Mouse (Mus musculus): ENCODE results near the gene Tex48. TPM values are rescaled to one million over a fixed set of nuclear protein-coding genes. Genes with fewer than 3 reads are reported as not detected.

Gene Tex48
- polyA plus RNA-seq, 1 experiment from 2014 or later, result not detected

DNA sequence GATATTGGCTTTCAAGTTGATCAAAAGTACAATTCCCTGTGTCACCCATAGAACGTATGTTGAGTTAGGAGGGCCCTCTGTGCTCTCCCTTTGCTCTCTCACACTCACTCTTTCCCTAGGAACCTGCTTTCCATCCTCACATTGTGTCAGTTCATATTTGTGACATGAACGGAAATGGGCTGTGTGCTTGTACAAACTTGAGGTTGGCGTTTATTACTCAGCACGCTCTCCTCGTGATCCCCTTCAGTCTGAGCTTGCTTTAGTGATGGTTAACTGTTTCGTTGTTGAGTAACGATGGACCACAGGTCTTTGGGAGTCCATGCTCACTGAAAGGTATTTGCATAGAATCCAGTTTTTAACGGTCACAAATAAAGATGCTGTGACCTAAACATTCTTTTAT lies 4.9 kb upstream of the Tex48 start:
- no peaks in the 10 kb centered on the region for H3K4me1 ChIP-seq (replicated peaks; ENCODE audit: control insufficient read depth, insufficient read depth, low read length)
- TF ChIP-seq CTCF (IDR thresholded peaks at IDR 0.05; ENCODE audit: low read depth), result no peak
- ATAC-seq, result no peak
- H3K27ac ChIP-seq (ENCODE audit: low read depth, low read length), result no peak overlapping the region
- H3K27me3 ChIP-seq (replicated peaks; ENCODE audit: control insufficient read depth, insufficient read depth, low read length), result no peaks in the 10 kb centered on the region
- no peaks in the 10 kb centered on the region for H3K9me3 ChIP-seq (ENCODE audit: control insufficient read depth)
- no peak overlapping the region for H3K4me2 ChIP-seq (replicated peaks; ENCODE audit: low read depth)
- H3K9ac ChIP-seq (ENCODE audit: low read depth, low read length), result no peak overlapping the region
- H3K36me3 ChIP-seq (ENCODE audit: control insufficient read depth, insufficient read depth), result no peaks in the 10 kb centered on the region
- 82% methylated on average over 8 of the region's 8 CpGs for WGBS
- no peak overlapping the region for H3K4me3 ChIP-seq (ENCODE audit: low read depth, low read length)

GRCm38 (mm10) chr4:63625563-63626080 lies 3.4 kb upstream of the Tex48 start:
- Histone ChIP-seq H3K27ac (ENCODE audit: low read depth, low read length) (0 out of 2 replicates have a peak overlapping the region, but pooled peaks have one; percentile 60), H3K36me3 (ENCODE audit: control insufficient read depth, insufficient read depth) (no peaks in the 10 kb centered on the region), H3K9me3 (ENCODE audit: control insufficient read depth) (no peaks in the 10 kb centered on the region), H3K27me3 (replicated peaks; ENCODE audit: control insufficient read depth, insufficient read depth, low read length) (no peaks in the 10 kb centered on the region), H3K4me1 (replicated peaks; ENCODE audit: control insufficient read depth, insufficient read depth, low read length) (no peaks in the 10 kb centered on the region), H3K9ac (ENCODE audit: low read depth, low read length) (no peak overlapping the region), H3K4me3 (ENCODE audit: low read depth, low read length) (no peak overlapping the region), H3K4me2 (replicated peaks; ENCODE audit: low read depth) (no peak overlapping the region)
- no peak for TF ChIP-seq CTCF (IDR thresholded peaks at IDR 0.05; ENCODE audit: low read depth)
- ATAC-seq, result peak; percentile 98
- 20% methylated on average over 3 of the region's 3 CpGs for WGBS

- Histone ChIP-seq H3K27me3 (replicated peaks; ENCODE audit: control insufficient read depth, insufficient read depth, low read length) (no peaks in the 10 kb centered on the region), H3K4me3 (ENCODE audit: low read depth, low read length) (no peak overlapping the region), H3K4me1 (replicated peaks; ENCODE audit: control insufficient read depth, insufficient read depth, low read length) (no peaks in the 10 kb centered on the region), H3K9ac (ENCODE audit: low read depth, low read length) (no peak overlapping the region), H3K9me3 (ENCODE audit: control insufficient read depth) (no peaks in the 10 kb centered on the region), H3K27ac (ENCODE audit: low read depth, low read length) (no peak overlapping the region), H3K4me2 (replicated peaks; ENCODE audit: low read depth) (no peak overlapping the region), H3K36me3 (ENCODE audit: control insufficient read depth, insufficient read depth) (no peaks in the 10 kb centered on the region)
- peak; percentile 55 for TF ChIP-seq CTCF (IDR thresholded peaks at IDR 0.05; ENCODE audit: low read depth)
- ATAC-seq, result no peak
- 66% methylated on average over 2 of the region's 2 CpGs for WGBS
These were observed 367 bp downstream of the Tex48 start for GRCm38 (mm10) chr4:63621861-63622260.

DNA sequence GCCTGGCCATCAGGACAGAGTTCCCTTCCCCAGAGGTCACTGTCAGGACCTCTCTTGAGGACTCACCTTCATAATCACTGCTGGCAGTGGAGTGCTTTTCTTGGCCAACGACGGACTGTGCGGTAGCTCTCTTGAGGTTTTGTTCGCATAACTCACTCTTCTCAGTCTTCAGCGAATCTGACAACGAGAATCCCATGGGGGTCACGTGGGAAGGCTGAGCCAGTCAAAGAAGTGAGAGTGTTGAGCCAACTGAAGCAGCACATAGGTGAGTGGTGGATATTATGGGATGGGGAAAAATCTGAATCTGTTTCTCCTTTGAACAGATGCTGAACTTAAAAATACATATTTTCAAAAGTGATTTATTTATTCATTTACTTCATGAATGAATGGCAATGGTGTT lies 13.8 kb downstream of the Tex48 start:
- TF ChIP-seq CTCF (IDR thresholded peaks at IDR 0.05; ENCODE audit: low read depth), result no peak
- H3K4me3 ChIP-seq (ENCODE audit: low read depth, low read length), result no peak overlapping the region
- ATAC-seq, result no peak

DNA sequence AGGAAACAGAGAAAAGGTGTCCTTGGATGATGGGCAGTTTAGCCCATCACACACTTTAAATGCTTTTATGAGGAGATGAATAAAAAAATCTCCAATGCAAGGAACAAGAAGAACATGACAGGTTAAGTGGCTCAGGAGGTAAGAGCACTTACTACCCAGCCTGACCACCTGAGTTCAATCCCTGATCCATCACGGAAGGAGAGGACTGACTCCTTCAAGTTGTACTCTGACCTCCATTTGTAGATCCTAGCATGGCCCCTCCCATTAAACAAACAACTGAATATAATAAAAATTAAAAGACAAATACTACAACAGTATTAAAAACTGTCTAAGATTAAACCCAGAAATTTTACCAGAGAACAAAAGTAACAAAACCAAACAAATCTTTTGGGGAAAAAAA lies 16.3 kb downstream of the Tex48 start:
- Histone ChIP-seq H3K36me3 (ENCODE audit: control insufficient read depth, insufficient read depth) (no peaks in the 10 kb centered on the region), H3K9me3 (ENCODE audit: control insufficient read depth) (no peaks in the 10 kb centered on the region), H3K9ac (ENCODE audit: low read depth, low read length) (no peak overlapping the region), H3K27me3 (replicated peaks; ENCODE audit: control insufficient read depth, insufficient read depth, low read length) (no peaks in the 10 kb centered on the region), H3K27ac (ENCODE audit: low read depth, low read length) (no peak overlapping the region), H3K4me3 (ENCODE audit: low read depth, low read length) (no peak overlapping the region), H3K4me2 (replicated peaks; ENCODE audit: low read depth) (no peak overlapping the region), H3K4me1 (replicated peaks; ENCODE audit: control insufficient read depth, insufficient read depth, low read length) (no peaks in the 10 kb centered on the region; the same call in 1 of the 2 replicates)
- WGBS, result 44% methylated on average over 1 of the region's 1 CpGs
- peak; percentile 54; the same call in 1 of the 2 replicates for ATAC-seq
- no peak for TF ChIP-seq CTCF (IDR thresholded peaks at IDR 0.05; ENCODE audit: low read depth)

More for the DNA sequence above, 13.8 kb downstream of the Tex48 start:
- Histone ChIP-seq H3K27ac (ENCODE audit: low read depth, low read length) (no peak overlapping the region), H3K9me3 (ENCODE audit: control insufficient read depth) (no peaks in the 10 kb centered on the region), H3K36me3 (ENCODE audit: control insufficient read depth, insufficient read depth) (no peaks in the 10 kb centered on the region), H3K27me3 (replicated peaks; ENCODE audit: control insufficient read depth, insufficient read depth, low read length) (no peaks in the 10 kb centered on the region), H3K4me1 (replicated peaks; ENCODE audit: control insufficient read depth, insufficient read depth, low read length) (no peaks in the 10 kb centered on the region; the same call in 1 of the 2 replicates), H3K9ac (ENCODE audit: low read depth, low read length) (no peak overlapping the region), H3K4me2 (replicated peaks; ENCODE audit: low read depth) (no peak overlapping the region)
- WGBS, result 84% methylated on average over 7 of the region's 7 CpGs

DNA sequence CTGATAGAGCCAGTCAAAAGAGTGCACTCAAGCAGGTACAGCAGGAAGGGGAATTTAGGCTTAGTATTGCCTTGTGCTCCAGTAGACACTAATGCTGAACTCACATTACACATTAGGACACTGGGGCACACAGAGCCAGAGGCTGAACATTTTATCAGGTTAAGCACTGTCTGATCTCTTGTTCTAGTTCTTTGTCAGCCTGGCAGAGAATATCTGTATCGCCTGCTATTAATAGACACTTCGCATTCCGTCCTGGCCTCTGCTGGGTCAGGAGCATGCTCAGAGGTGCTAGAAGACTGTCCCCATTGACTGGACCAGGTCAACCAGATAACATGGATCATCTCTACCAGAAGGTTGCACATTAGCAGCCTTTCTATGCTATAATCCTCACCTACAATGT lies 16.7 kb downstream of the Tex48 start:
- no peak overlapping the region for H3K27ac ChIP-seq (ENCODE audit: low read depth, low read length)
- H3K4me3 ChIP-seq (ENCODE audit: low read depth, low read length), result no peak overlapping the region
- ATAC-seq, result no peak
- H3K27me3 ChIP-seq (replicated peaks; ENCODE audit: control insufficient read depth, insufficient read depth, low read length), result no peaks in the 10 kb centered on the region
- no peaks in the 10 kb centered on the region for H3K9me3 ChIP-seq (ENCODE audit: control insufficient read depth)
- WGBS, result 79% methylated on average over 3 of the region's 3 CpGs
- no peaks in the 10 kb centered on the region for H3K36me3 ChIP-seq (ENCODE audit: control insufficient read depth, insufficient read depth)
- no peak overlapping the region for H3K4me2 ChIP-seq (replicated peaks; ENCODE audit: low read depth)
- no peaks in the 10 kb centered on the region; the same call in 1 of the 2 replicates for H3K4me1 ChIP-seq (replicated peaks; ENCODE audit: control insufficient read depth, insufficient read depth, low read length)
- no peak overlapping the region for H3K9ac ChIP-seq (ENCODE audit: low read depth, low read length)
- TF ChIP-seq CTCF (IDR thresholded peaks at IDR 0.05; ENCODE audit: low read depth), result no peak

- Histone ChIP-seq H3K27ac (ENCODE audit: low read depth, low read length) (no peak within 1 kb of the TSS), H3K4me2 (replicated peaks; ENCODE audit: low read depth) (no peak within 1 kb of the TSS), H3K4me3 (ENCODE audit: low read depth, low read length) (no peak within 1 kb of the TSS), H3K9me3 (ENCODE audit: control insufficient read depth) (no peaks in the 10 kb centered on the region), H3K36me3 (ENCODE audit: control insufficient read depth, insufficient read depth) (no peaks in the 10 kb centered on the region), H3K9ac (ENCODE audit: low read depth, low read length) (no peak within 1 kb of the TSS), H3K4me1 (replicated peaks; ENCODE audit: control insufficient read depth, insufficient read depth, low read length) (no peaks in the 10 kb centered on the region; the same call in 1 of the 2 replicates), H3K27me3 (replicated peaks; ENCODE audit: control insufficient read depth, insufficient read depth, low read length) (no peaks in the 10 kb centered on the region)
- ATAC-seq, result no peak
- no peak for TF ChIP-seq CTCF (IDR thresholded peaks at IDR 0.05; ENCODE audit: low read depth)
- WGBS, result 67% methylated on average over 3 of the region's 3 CpGs
These were observed 17.3 kb downstream of the Tex48 start, which contains the start of gene Gm11213 for GRCm38 (mm10) chr4:63604945-63605344. TSS of gene Gm11213 (minus strand) at chr4:63605261.

All from intestine, postnatal 0 days (tissue).